Mouse (Mus musculus): Measurements from ENCODE around the gene Fas.

Fas gene

GRCm38 (mm10) chr19:34284826-34285225 is 5.6 kb upstream of the Fas start:
- no peak for DNase-seq

DNA sequence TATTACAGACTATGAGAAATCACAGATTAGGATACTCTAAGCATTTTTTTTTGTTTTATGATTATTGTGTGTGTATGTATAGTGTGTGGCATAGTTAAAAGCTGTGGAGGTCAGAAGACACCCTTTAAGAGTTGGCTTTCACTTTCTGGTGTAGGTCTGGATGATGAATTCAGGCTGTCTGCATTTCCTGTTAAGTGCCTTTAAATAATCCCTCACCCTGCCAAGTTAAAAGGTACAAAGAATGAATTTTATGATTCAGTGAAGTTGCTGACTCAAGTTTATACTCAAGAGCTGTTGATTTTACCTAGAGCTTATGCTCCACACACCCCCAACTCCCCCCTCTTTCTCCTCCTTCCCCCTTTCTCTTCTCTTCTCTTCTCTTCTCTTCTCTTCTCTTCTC is 3.2 kb upstream of the Fas start:
- no peak for DNase-seq

GRCm38 (mm10) chr19:34287656-34288415 is 2.6 kb upstream of the Fas start:
- DNase-seq, result no peak

DNA sequence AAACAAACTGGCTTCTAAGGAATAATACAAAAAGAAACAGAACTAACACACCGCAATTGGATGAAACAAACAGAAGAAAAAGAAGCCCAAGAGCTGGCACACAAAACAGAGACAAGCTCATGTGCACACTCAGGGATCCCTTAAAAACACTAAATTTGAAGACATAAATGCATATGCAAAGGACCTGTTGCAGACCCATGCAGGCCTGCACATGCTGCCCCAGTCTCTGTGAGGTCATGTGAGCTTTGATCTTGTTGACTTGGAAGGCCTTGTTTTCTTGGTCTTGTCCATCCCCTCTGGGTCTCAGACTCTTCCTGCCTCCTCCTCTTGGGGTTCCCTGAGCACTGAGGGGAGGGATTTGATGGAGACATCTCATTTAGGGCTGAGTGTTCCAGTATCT is 1.8 kb upstream of the Fas start:
- no peak for DNase-seq

GRCm38 (mm10) chr19:34290872-34291341 is 441 bp downstream of the Fas start:
- DNase-seq, result no peak

- no peak for DNase-seq
Measured at GRCm38 (mm10) chr19:34291379-34291778, 913 bp downstream of the Fas start.

DNA sequence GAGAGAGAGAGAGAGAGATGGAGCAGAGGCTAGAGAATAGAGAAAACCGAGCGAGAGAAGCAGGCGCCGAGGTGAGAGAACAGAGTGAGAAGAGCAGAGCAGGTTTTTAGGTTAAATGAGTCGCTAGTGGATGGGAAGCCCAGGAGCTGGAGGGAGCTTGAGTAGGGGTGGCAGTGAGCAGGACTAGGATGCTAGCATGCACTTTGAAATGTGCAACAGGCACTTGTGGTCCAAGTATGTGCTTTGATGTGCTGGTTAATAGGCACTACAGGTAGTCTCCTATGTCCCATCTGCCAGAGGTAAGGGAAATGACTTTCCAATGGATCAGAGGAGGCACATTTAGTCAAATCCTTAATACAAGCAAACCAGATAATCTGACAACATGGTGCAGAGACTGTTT is 1.5 kb downstream of the Fas start:
- DNase-seq, result no peak

GRCm38 (mm10) chr19:34292701-34293100 is 2.2 kb downstream of the Fas start:
- DNase-seq, result no peak

DNA sequence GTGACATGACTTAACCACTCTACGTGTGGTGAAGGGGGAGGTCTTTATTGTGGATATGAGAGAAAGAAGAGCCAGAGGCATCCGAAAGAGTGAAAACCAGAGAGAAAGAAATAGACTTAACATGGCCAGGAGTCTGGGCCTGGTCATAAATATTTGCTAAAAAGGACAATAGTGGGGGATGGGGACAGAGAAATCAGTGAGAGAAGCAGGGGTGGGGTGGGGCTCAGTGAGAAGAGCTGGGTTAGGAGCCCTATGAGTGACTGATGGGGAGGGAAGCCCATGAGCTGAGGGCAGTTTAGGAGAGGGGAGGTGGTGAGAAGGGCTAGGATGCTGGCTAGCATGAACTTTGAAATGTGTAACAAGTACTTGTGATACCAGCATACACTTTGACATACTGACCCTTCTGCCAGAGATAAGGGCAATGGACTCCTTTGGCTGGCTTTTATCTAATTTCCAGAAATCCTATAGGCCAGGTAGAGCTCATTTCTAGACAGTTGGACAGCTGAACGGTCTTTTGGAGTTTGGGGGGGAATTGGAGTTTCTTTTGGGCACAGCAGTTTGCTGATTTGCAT is 3.0 kb downstream of the Fas start:
- no peak for DNase-seq

DNA sequence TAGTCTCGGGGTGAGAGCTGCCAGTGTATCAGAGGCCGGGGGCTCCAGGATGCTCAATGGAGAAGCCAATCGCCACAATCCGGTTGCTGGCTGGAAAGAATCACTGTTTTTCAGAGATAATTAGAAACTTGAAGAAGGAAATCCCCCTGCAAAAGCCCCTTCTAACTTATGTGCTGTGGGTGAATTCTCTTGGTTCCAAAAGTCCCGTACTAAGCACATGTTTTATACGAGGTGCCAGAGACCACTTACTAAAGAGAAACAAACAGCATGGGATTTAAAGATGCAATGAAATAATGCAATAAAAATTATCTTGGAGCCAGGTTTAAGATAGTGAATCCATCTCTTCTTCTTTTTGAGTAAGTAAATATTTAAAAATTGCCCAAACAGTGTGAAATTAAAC is 5.0 kb downstream of the Fas start:
- no peak for DNase-seq

DNA sequence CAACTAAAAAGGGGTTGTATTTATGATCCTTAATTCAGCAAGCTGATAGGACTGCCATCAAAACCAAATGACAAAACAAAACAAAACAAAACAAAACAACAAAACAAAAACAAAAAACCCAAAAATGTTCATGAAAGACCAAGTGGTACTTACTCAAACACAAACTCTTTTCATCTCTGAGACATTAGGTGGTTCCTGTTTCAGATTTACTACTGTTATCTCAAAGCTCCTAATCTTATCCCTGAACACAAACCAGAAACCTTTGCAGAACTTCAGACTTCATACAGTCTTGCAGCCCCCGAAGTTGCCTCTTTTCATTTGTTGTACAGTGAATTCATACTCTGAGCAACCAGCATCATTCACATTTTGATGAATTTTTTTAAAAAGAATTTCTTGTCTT is 8.1 kb downstream of the Fas start:
- DNase-seq, result no peak

DNA sequence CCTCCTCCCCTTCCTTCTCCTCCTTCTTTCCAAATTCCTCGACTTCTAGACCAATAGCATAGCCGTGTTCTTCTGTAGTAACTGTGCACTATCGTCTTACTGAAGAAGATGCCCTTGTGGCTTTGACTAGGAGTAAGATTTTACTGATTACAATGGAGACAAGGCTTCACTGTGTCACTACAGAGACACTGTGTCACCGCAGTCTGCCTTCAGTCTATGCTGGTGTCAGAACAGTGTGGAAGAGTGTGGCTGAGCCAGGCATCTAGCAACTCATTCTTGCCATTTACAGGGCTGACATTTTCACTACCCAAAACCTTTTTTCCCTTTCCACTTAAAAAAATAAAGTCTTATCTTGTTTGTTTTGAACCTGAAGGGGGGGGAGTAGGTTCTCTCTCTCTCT is 8.8 kb downstream of the Fas start:
- no peak for DNase-seq

- DNase-seq, result no peak
Measured at GRCm38 (mm10) chr19:34300430-34300829, 10.0 kb downstream of the Fas start.

- DNase-seq, result no peak
Measured at GRCm38 (mm10) chr19:34304917-34305316, 14.5 kb downstream of the Fas start.

GRCm38 (mm10) chr19:34306794-34307193 is 16.3 kb downstream of the Fas start:
- no peak for DNase-seq

GRCm38 (mm10) chr19:34312151-34312728 is 21.8 kb downstream of the Fas start:
- no peak for DNase-seq

- DNase-seq, result no peak
Measured at GRCm38 (mm10) chr19:34328051-34328450, 37.6 kb downstream of the Fas start.

- peak; percentile 38 for DNase-seq
Measured at GRCm38 (mm10) chr19:34334300-34334699, 43.8 kb downstream of the Fas start.

DNA sequence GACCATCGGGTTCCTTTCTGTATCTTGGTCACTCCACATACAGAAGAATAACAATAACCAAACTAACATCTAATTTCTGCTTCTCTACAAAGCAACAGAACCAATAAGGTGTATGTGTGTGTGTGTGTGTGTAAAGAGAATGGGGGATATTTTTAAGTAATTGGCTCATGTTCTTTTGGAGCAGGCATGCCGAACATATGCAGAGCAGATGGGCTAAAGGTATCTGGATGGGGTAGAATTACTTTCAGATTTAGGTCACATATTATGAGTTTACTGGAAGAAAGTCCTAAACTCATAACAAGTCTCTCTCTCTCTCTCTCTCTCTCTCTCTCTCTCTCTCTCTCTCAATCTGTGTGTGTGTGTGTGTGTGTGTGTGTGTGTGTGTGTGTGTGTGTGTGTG is 54.2 kb downstream of the Fas start:
- no peak for DNase-seq

GRCm38 (mm10) chr19:34345616-34346267 is 55.3 kb downstream of the Fas start:
- peak; percentile 20 for DNase-seq

DNA sequence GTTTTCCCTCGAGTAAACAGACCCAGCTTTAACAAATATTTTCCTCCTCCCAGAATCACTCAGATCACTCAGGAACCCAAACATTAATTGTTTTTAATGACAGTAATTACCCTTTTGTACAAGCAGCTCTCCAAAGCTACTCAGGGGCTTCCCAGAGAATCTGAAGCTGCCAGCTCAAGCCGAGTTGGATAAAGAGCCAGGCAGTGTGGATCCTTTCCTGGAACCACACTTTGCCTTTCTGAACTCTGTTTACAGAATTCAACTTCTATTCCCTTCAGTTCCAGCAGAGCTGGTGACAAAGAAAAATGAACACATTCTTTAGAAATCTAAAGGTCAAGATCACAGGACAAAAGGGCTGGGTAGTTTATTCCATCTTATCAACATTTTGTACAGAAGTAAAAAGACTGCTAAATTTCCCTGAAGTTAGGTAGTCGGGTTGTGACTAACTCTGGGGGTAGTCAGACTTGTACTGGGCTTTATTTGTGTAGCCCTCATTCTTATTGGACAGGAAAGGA is 62.9 kb downstream of the Fas start:
- DNase-seq, result no peak

- DNase-seq, result no peak
Measured at GRCm38 (mm10) chr19:34362639-34363038, 72.2 kb downstream of the Fas start.

DNA sequence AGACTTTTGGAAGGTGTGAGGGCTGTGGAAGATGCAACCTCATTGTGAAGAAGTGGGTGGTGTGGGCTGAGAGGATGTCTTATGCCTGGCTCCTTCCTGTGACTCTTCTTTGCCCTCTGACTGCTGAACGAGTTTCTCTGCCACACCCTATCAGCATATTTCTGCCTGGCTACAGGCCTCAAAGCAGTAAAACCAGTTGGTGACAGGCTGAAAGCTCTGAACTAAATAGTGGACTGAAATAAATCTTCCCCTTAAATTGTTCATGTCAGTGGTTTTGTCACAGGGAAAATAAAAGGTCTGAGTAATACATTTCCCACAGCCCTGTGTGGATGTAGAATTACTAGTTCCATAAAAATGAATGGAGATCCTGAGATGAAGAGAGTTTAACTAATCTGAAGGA is 79.1 kb downstream of the Fas start:
- DNase-seq, result no peak

- no peak for DNase-seq
Measured at GRCm38 (mm10) chr19:34370397-34370796, 79.9 kb downstream of the Fas start.

Measured in cerebellum, adult 8-10 months (tissue).